Mouse (Mus musculus) CD8-positive naive resting alpha-beta T cell, adult 2 months (primary cell): ENCODE data around the gene Tsga13.

Source experiments
- DNase-seq, 2 experiments: peaks; one replicate each; pipeline ENCODE4 v3.0.0; 2022; ENCODE audit warnings: low read depth in 2 of 2, low spot score in 2 of 2

Tsga13 gene

GRCm38 (mm10) chr6:30915473-30915872, at the start of gene Tsga13:
TSS of gene Tsga13 (minus strand) at chr6:30915573.
- no peak for DNase-seq

GRCm38 (mm10) chr6:30958736-30959540, 43.6 kb upstream of the Tsga13 start, which contains the start of gene Klf14:
TSS of gene Klf14 (minus strand) at chr6:30959078.
- no peak for DNase-seq

DNA sequence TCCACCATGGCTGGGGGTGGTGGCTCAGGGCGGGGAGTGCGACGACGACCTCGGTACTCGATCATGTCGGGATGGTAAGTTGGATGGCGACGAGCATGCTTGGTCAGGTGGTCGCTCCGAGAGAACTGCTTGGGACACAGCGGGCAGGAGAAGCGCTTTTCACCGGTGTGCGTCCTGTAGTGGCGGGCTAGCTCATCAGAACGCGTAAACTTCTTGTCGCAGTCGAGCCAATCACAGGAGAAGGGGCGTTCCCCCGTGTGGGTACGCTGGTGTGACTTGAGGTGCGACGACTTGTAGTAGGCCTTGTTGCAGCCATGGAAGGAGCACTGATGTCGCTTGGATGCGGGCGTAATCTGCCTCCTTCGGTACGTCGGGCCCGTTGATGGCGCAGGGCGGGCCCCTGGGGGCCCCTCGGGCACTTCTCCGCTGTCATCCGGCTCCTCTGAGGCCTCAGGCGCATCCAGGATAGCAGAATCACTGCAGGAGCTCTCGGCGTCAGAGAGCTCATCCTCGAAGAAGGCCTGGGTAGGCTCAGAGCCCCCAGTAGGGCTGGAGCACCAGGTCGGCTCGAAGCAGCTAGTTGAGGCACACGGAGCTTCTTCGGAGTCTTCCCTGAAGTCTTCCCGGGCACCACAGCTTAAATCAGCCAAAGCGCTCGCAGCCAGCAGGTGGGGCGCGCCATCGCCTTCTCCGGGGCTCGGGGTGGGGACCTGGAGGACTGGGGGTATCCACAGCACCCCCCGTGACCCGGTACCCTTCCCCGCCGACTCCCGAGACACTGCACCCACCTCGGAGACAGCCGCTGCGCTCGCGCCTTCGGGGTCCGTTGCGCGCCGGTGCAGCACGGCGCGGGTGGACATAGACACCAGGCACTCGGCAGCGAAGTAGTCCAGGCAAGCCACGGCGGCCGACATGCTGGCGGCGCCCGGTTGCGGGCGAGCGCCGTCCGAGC, 42.7 kb upstream of the Tsga13 start:
- no peak for DNase-seq

DNA sequence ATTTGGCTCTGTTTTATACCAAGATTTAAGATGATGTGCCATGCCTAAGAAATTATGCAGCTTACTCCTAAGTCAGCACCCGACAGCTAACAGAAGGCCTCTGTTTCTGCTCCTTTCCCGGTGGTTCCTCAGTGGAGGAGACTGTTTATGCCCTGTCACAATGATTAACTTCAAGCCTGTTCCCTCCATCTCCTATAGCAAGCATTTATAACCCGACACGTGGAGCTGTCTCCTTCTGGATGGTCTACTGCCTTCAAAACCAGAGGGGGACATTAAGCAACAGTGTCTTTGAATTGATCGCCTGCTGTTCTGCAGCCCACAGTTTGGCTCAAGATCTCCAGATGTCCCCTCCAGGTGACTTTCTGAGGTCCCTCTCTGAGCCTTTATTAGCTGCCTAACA, 23.9 kb upstream of the Tsga13 start:
- DNase-seq = no peak

- no peak for DNase-seq
Observed at GRCm38 (mm10) chr6:30922821-30923220, 7.4 kb upstream of the Tsga13 start.

GRCm38 (mm10) chr6:30921826-30922225, 6.5 kb upstream of the Tsga13 start:
- no peak for DNase-seq

GRCm38 (mm10) chr6:30920834-30921675, 5.7 kb upstream of the Tsga13 start:
- no peak for DNase-seq

GRCm38 (mm10) chr6:30907970-30908369, 7.4 kb downstream of the Tsga13 start:
- no peak for DNase-seq

GRCm38 (mm10) chr6:30904911-30905310, 10.5 kb downstream of the Tsga13 start:
- DNase-seq = no peak

- no peak for DNase-seq
Observed at GRCm38 (mm10) chr6:30904033-30904432, 11.3 kb downstream of the Tsga13 start.

GRCm38 (mm10) chr6:30897520-30897919, 17.9 kb downstream of the Tsga13 start:
- no peak for DNase-seq

- no peak for DNase-seq
Observed at GRCm38 (mm10) chr6:30896986-30897327, 18.4 kb downstream of the Tsga13 start.

- DNase-seq = peak; percentile 91 to 94
Observed at GRCm38 (mm10) chr6:30896195-30896985, 19.0 kb downstream of the Tsga13 start, which contains the start of gene Copg2. TSS of gene Copg2 (minus strand) at chr6:30896794.

- no peak for DNase-seq
Observed at GRCm38 (mm10) chr6:30895819-30896194, 19.6 kb downstream of the Tsga13 start.

DNA sequence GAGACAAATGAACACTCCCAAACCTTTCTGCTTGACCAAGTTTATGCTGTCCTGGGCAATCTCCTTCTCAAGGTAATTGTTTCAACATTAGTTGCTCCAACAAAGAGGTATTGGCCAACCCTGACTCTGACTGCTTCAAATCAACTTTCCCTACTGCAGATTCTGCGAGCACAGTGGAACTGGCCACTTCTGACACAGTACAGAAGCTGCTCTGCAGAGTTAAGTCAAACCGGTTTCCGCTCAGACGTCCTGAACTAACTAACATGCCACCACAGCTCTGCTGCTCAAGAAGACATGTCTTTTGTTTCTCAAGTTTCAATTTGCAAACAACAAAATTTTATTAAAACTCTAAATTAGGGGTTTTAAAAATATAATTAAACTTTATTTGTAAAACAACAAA, 22.3 kb downstream of the Tsga13 start:
- no peak for DNase-seq

DNA sequence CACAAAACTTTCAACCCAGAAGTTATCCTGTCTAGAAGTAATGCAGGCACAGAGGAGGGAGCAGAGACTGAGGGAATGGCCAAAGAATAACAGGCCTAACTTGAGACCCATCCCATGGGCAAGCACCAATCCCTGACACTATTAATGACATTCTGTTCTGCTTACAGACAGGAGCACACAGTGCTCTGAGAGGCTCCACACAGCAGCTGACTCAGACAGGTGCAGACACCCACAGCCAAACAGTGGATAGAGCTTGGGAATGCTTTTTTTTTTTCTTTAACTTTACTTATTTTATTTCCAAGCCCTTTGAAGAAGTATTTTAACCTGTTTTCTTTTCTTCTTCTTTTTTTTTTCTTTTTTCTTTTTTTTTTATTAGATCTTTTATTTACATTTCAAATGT, 23.6 kb downstream of the Tsga13 start:
- no peak for DNase-seq

GRCm38 (mm10) chr6:30884856-30885255, 30.5 kb downstream of the Tsga13 start:
- no peak for DNase-seq

DNA sequence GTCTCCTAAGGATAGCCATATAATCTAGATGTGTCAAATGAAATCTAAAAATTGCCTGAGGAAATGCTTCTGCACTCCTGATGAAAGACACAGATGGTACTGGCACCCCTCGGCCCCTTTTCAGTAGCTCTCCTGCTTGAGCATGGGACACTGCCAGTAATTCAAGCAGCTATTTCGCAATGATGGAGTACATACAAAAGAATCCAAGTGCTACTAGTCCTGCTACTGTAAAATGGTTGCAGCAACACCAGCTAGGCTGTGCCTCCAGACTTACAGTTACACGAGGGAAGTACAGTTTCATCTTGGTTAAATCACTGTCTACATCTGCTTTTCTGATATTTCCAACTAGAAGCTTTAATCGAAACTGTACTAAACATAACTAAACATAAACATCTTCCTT, 31.9 kb downstream of the Tsga13 start:
- no peak for DNase-seq

DNA sequence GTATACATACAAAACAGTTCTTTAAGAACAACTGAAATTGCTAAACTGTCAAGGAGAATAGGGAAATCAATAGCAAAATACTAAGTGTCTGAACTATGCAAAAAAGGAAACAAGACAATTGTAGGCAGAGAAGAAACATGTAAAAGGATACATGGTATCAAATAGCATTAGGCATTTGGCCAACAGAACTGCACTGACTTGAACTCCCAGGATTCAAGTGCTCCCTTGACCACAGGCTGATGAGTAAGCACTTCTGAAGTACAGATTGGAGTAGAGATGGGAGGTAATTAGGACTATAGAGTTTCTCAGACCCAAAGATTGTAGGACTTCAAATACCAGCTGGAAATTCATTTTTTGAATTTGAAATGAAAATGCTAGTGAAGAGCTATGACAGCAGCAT, 38.7 kb downstream of the Tsga13 start:
- DNase-seq = no peak

- DNase-seq = no peak
Observed at GRCm38 (mm10) chr6:30866501-30866900, 48.9 kb downstream of the Tsga13 start.
